ENCODE assay signal across 8 mouse cellular contexts in genomic region chr3:65379884-65380539, GRCm38 (mm10). TPM values are rescaled to one million over a fixed set of nuclear protein-coding genes. Genes with fewer than 3 reads are reported as not detected.
A peak's percentile ranks its signal among the peaks of the same experiment; 100 is the strongest.
DNase-seq lines count a peak whose midpoint lies in the region; ATAC-seq and TF ChIP-seq lines count a peak whose summit lies in the region.
"Had no signal": no experiment of that assay in that cellular context is flagged by ENCODE, and none has a peak within 500 bp of the region (broad histone marks: within the 10 kb centered on the region; RNA-seq: fewer than 3 reads in every experiment).

No protein-coding gene starts in this region.

- H3K4me3 ChIP-seq in hindbrain, postnatal 0 days (ENCODE audit: low read length) = no peak overlapping the region
- H3K4me3 ChIP-seq in hindbrain, embryonic 13.5 days = no peak overlapping the region
- no peak overlapping the region for H3K4me3 ChIP-seq in neural tube, embryonic 15.5 days (replicated peaks)
- H3K4me3 ChIP-seq: liver, embryonic 15.5 days had no signal

- peak; percentile 83 for TF ChIP-seq CTCF in hindbrain, postnatal 0 days (IDR thresholded peaks at IDR 0.05; ENCODE audit: low read depth)

- no peaks in the 10 kb centered on the region for H3K9me3 ChIP-seq in hindbrain, postnatal 0 days (ENCODE audit: low read length)
- H3K9me3 ChIP-seq in hindbrain, embryonic 13.5 days = no peaks in the 10 kb centered on the region
- no peaks in the 10 kb centered on the region for H3K9me3 ChIP-seq in neural tube, embryonic 15.5 days (replicated peaks)
- H3K9me3 ChIP-seq: liver, embryonic 15.5 days had no signal

- ATAC-seq in hindbrain, postnatal 0 days = 0 out of 2 replicates have a peak, but pooled peaks have one; percentile 45
- ATAC-seq in hindbrain, embryonic 13.5 days (ENCODE audit: low FRiP score) = no peak
- ATAC-seq in hematopoietic stem cell, adult 5-6 weeks (replicated peaks in 1 of 2; ENCODE audit: insufficient read depth in 1 of 2, low FRiP score in 2 of 2, low TSS enrichment in 1 of 2, low read depth in 1 of 2, poor library complexity in 2 of 2, severe bottlenecking in 2 of 2) = peak; percentile 64 to 65; a peak in 3 of 4 replicates
- ATAC-seq in neural tube, embryonic 15.5 days (ENCODE audit: low FRiP score) = 0 out of 2 replicates have a peak, but pooled peaks have one; percentile 38

- H3K27ac ChIP-seq in hindbrain, postnatal 0 days = no peak overlapping the region
- H3K27ac ChIP-seq in hindbrain, embryonic 13.5 days = no peak overlapping the region
- H3K27ac ChIP-seq in neural tube, embryonic 15.5 days (replicated peaks) = no peak overlapping the region
- H3K27ac ChIP-seq: liver, embryonic 15.5 days had no signal

- H3K27me3 ChIP-seq in hindbrain, postnatal 0 days (ENCODE audit: insufficient read depth, low read length) = no peaks in the 10 kb centered on the region
- no peaks in the 10 kb centered on the region for H3K27me3 ChIP-seq in hindbrain, embryonic 13.5 days
- H3K27me3 ChIP-seq in neural tube, embryonic 15.5 days (replicated peaks) = no peaks in the 10 kb centered on the region
- H3K27me3 ChIP-seq: liver, embryonic 15.5 days had no signal

- WGBS in hindbrain, postnatal 0 days = 63% methylated on average over 4 of the region's 4 CpGs
- 83% methylated on average over 4 of the region's 4 CpGs for WGBS in hindbrain, embryonic 13.5 days
- WGBS in neural tube, embryonic 15.5 days = 79% methylated on average over 4 of the region's 4 CpGs

- peak; percentile 72 for DNase-seq in hindbrain, postnatal 0 days (ENCODE audit: low spot score)
- DNase-seq in urinary bladder, adult 18-20 months (ENCODE audit: low spot score in 2 of 2) = peak; percentile 16 to 19
- no peak for DNase-seq in urinary bladder, postnatal 4 days (ENCODE audit: low spot score in 2 of 2)
- peak; percentile 74 for DNase-seq in brain, adult 2 months (ENCODE audit: low read depth, low spot score)

- no peaks in the 10 kb centered on the region for H3K4me1 ChIP-seq in hindbrain, postnatal 0 days (ENCODE audit: insufficient read depth, low read length)
- H3K4me1 ChIP-seq in hindbrain, embryonic 13.5 days (replicated peaks) = no peaks in the 10 kb centered on the region
- H3K4me1 ChIP-seq in neural tube, embryonic 15.5 days = no peaks in the 10 kb centered on the region
- H3K4me1 ChIP-seq: liver, embryonic 15.5 days had no signal

- no peak overlapping the region for H3K4me2 ChIP-seq in hindbrain, postnatal 0 days (ENCODE audit: low read depth, low read length)
- H3K4me2 ChIP-seq in hindbrain, embryonic 13.5 days = no peak overlapping the region
- no peak overlapping the region for H3K4me2 ChIP-seq in neural tube, embryonic 15.5 days
- H3K4me2 ChIP-seq: liver, embryonic 15.5 days had no signal

- H3K36me3 ChIP-seq in hindbrain, postnatal 0 days (ENCODE audit: insufficient read depth, low read length) = peaks cover 33% of the 10 kb centered on the region; the same call in 1 of the 2 replicates
- H3K36me3 ChIP-seq in hindbrain, embryonic 13.5 days = peaks cover 51% of the 10 kb centered on the region
- H3K36me3 ChIP-seq in neural tube, embryonic 15.5 days = peaks cover 31% of the 10 kb centered on the region

- no peak overlapping the region for H3K9ac ChIP-seq in hindbrain, postnatal 0 days (replicated peaks; ENCODE audit: low read length)
- no peak overlapping the region for H3K9ac ChIP-seq in hindbrain, embryonic 13.5 days
- no peak overlapping the region for H3K9ac ChIP-seq in neural tube, embryonic 15.5 days (replicated peaks)
- H3K9ac ChIP-seq: liver, embryonic 15.5 days had no signal

RNA-seq across cellular contexts. Expression of gene Ssr3, which starts 12.4 kb away (rescaled TPM):
- total RNA-seq in hindbrain, postnatal 0 days (2014; rRNA removed) = 127 and 136 TPM in 2 replicates
- polyA plus RNA-seq in hindbrain, postnatal 0 days (2015; fragmentation: Nextera tagmentation; extraction: Ambion mirVana) = 154 and 160 TPM in 2 replicates
- polyA plus RNA-seq in hindbrain, embryonic 13.5 days (2015; fragmentation: Nextera tagmentation; extraction: Ambion mirVana) = 171 and 174 TPM in 2 replicates
- total RNA-seq in hematopoietic stem cell, adult 5-6 weeks (2017) = 237 and 247 TPM in 2 replicates
- polyA plus RNA-seq in neural tube, embryonic 15.5 days (2015; fragmentation: Nextera tagmentation; extraction: Ambion mirVana) = 144 and 162 TPM in 2 replicates

Comparison
In these comparisons a context has a peak if more than half of its experiments do, and no peak if none do; other contexts are left out.
1. DNase-seq: peak in hindbrain, postnatal 0 days (single experiment), urinary bladder, adult 18-20 months (2 of 2) and brain, adult 2 months (single experiment); none in urinary bladder, postnatal 4 days (0 of 2).